Mouse (Mus musculus) kidney, postnatal 4 days (tissue): ENCODE measurements around the gene Sstr4.

ENCODE experiments used
- DNase-seq, 2 experiments: peaks; one replicate each; pipeline ENCODE4 v3.0.0; 2021; ENCODE audit warnings: mixed read lengths in 2 of 2

Sstr4 gene

DNA sequence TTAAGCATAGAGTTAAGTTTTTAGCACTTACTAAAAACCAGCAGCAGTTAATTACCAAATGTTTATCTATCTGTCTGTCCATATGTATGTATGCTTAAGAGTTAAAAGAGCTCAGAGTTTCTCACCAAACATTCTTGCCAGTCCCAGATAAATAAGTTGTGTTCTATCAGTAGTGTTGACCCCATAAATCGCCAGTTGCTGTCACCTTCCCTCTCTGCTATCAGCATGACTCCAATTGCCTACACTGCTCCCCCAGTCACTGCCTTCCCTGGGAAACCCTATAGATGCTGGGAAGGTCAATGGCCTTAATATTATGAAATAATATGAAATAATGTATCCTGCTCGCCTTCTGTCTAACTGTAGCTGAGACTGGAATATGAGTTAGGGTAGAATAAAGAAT lies 37.2 kb downstream of the Sstr4 start:
- DNase-seq, result no peak

GRCm38 (mm10) chr2:148436285-148436684 lies 41.1 kb downstream of the Sstr4 start:
- no peak for DNase-seq

GRCm38 (mm10) chr2:148439691-148440276 lies 44.6 kb downstream of the Sstr4 start:
- no peak for DNase-seq

GRCm38 (mm10) chr2:148441421-148441820 lies 46.3 kb downstream of the Sstr4 start:
- DNase-seq, result peak in 1 of 2 experiments; percentile 5

DNA sequence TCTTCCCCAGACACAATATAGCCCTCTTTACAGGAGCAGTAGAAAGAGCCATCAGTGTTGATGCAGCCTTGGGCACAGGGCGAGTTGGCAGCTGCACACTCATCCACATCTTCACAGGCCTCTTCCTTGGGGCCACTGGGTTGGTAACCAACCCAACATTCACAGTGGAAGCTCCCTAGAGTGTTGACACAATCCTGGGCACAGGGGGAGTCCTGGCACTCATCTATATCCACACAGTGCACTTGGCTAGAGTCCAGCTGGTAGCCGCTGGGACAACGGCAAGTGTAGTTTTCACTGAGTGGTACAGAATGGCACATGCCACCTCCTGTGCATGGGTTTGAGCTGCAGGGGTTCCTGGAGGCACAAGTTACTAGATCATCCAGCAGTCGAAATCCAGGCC lies 47.0 kb downstream of the Sstr4 start:
- DNase-seq, result peak; percentile 9 to 25

GRCm38 (mm10) chr2:148442710-148443109 lies 47.6 kb downstream of the Sstr4 start:
- peak; percentile 6 to 8 for DNase-seq

DNA sequence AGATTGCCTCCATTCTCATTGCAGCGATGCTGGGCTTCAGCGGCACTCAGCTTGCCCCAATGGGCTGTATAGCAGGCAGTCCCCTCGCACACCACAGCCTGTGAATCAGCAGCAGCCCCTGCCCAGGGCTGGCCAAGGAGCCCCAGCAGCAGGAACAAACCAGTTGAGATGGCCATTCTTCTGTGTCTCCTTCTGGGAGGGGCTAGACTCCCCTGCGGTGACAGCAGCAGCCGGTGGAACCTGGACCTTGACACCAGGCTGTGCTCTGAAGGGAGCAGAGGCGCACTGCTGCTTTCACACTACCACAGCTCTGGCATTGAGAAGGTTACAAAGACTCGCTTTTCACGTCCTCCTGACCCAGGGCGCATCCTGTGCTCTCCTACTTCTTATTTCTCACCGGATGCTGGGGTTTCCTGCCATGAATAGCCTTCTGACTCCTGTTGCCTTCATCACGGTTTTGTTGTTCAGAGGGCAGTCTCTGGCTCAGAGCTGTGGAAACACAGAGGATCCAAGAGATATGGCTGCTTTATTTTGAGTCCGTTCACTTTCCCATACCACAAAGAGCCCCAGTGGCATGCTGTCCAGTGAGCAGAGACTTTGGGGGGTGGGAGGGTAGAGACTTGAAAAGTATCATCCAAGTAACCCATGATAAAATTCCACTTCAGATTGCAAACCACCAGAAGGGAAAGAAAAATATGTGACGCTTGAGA lies 48.3 kb downstream of the Sstr4 start, which contains the start of gene Cd93:
Cd93 (minus strand) TSS at position 315 of the 710 bp plus-strand sequence.
- peak; percentile 45 to 65 for DNase-seq

GRCm38 (mm10) chr2:148444472-148444871 lies 49.3 kb downstream of the Sstr4 start:
- DNase-seq, result no peak

GRCm38 (mm10) chr2:148445616-148446015 lies 50.5 kb downstream of the Sstr4 start:
- no peak for DNase-seq
